Mouse (Mus musculus): ENCODE measurements around the gene Senp3.

The Senp3 gene

DNA sequence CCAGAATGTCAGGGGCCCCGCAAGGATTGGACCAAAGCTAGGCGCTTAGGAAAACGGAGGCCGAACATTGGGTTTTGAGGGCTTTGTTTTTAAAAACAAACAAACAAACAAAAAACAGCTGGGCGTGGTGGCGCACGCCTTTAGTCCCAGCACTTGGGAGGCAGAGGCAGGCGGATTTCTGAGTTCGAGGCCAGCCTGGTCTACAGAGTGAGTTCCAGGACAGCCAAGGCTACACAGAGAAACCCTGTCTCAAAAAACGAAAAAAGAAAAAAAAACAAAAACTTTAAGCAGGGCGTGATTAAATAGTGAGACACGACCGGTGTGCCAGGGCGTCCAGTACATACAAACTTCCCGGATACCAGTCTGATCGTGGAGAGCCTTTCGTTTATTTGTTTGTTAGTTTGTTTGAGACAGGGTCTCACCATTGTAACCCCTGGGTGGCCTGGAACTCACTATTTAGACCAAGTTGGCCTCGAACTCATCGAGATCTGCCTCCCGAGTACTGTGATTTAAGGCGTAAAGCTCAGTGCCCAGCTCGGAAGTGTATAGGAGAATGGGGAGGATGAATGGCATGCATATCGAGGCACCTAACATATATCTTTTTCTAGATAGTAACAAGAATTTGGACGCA, 440 bp upstream of the Senp3 start:
- DNase-seq (ENCODE audit: low read depth, low spot score), result no peak

- DNase-seq (ENCODE audit: low read depth, low spot score), result no peak
Measured at GRCm38 (mm10) chr11:69680136-69680855, 1.6 kb downstream of the Senp3 start.

DNA sequence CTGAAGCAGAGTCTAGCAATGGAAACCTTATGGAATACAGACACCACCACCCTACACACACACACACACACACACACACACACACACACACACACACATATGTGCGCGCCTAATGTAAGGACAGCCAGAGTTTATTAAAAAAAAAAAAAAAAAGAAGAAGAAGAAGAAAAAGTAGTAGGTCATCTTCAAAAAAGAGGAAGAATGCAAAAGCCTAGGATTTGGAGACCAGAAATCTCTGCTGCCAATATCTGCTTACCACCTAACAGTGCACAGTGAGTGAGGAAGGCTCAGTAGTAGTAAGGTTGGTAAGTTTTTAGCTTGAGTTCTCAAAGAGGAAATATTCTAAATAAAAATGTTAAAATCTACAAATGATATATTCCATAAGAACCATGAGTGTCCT, 2.7 kb downstream of the Senp3 start:
- DNase-seq (ENCODE audit: low read depth, low spot score), result no peak

GRCm38 (mm10) chr11:69672211-69672706, 9.6 kb downstream of the Senp3 start, which contains the start of gene Eif4a1:
Gene Eif4a1 (minus strand): TSS chr11:69672423.
- DNase-seq (ENCODE audit: low read depth, low spot score), result peak; percentile 99

DNA sequence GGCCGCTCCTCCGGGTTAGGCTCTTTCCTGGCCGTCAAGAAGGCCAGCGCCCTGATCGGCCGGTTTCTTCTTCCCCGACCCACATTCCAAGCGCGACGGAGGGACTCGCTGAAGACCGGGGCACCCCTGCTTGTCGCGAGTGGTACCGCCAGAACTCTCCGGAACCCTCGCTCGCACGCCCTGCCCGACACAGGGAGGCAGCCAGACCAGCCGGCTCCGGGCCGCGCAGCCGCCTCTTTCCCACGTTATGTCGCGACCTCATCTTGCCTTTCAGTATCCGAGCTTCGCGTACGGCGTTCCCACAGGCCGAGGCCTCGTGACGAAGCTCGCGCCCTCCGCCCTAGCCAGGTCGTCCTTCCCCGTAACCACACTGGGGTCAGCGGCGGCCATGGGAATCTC, 10.2 kb downstream of the Senp3 start:
- DNase-seq (ENCODE audit: low read depth, low spot score), result no peak

- DNase-seq (ENCODE audit: low read depth, low spot score), result peak; percentile 77
Measured at GRCm38 (mm10) chr11:69670786-69671725, 10.8 kb downstream of the Senp3 start.

GRCm38 (mm10) chr11:69666665-69667005, 15.2 kb downstream of the Senp3 start:
- DNase-seq (ENCODE audit: low read depth, low spot score), result no peak

- DNase-seq (ENCODE audit: low read depth, low spot score), result no peak
Measured at GRCm38 (mm10) chr11:69665961-69666664, 15.8 kb downstream of the Senp3 start, which contains the start of gene Cd68. Gene Cd68 (minus strand): TSS chr11:69666153.

DNA sequence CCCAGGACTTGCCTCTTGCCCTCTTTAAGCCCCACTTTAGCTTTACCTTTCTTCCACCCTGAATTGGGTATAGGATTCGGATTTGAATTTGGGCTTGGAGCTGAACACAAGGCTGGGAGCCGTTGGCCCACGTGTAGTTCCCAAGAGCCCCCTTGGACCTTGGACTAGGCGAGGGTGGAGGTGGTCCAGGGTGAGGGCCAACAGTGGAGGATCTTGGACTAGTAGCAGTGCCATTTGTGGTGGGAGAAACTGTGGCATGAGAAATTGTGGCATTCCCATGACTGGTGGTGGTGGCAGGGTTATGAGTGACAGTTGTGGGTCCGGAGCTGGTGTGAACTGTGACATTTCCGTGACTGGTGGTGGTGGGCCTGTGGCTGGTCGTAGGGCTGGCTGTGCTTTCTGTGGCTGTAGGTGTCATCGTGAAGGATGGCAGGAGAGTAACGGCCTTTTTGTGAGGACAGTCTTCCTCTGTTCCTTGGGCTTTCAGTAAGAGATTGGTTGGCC, 16.4 kb downstream of the Senp3 start:
- no peak for DNase-seq (ENCODE audit: low read depth, low spot score)

DNA sequence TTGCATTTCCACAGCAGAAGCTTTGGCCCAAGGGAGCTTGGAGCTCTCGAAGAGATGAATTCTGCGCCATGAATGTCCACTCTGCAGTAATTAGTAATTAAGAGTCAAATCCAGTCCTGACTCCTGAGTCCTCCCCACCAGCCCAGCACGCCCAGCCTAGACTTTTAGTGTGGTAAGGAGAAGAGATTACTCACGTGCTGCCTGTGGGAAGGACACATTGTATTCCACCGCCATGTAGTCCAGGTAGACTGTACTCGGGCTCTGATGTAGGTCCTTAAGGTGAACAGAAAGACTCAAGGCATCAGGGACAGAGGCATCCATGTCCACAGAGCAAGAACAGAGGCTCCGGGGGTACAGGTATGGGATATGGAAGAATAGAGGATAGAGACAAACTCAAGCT, 17.0 kb downstream of the Senp3 start:
- no peak for DNase-seq (ENCODE audit: low read depth, low spot score)

DNA sequence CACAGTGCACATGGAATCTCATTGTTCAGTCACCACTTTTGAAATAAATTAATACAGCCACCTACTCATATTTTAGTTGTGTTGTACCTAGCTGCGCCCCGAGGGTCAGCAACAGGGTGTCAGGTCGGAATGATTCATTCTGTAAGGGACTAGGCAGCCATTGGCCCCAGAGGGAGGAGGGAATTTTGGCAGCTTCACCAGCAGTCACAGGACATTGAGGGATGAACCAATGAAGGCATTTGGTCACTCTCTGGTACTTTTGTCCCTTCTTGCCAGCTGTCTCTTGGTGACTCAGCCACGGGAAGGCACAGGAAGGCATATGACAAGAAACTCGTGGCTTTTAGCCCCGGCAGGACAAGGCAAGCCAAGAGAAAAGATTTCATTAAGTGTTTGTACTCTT, 18.1 kb downstream of the Senp3 start:
- DNase-seq (ENCODE audit: low read depth, low spot score), result no peak

DNA sequence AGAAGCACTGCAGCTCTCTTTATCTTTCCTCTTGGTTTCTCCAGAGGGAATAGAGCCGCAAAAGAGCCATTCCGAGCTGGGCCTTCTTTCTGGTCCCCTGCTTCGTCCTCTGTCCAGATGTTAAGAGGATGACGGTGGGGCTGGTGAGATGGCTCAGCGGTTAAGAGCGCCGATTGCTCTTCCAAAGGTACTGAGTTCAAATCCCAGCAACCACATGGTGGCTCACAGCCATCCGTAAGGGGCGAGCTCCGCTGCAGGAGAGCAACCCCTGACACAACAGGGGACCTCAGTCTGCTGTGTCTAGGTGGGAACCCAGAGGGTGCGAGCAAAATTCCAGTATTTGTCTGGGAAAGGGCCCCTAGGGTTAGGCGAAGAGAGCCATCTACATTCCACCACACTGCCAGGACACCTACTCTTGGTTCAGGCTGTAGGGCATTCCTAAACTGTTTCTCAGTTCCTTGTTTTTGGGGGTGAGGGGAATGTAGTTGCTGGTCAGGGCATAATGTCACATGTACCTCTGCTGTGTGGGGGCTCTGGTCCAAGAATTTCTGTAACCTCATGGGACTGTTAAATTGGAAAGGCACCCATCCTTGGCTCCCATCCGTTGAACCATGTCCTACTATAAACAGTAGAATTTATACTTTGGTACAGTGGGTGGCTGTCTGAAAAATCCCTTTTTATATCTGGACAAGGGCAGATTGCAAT, 18.8 kb downstream of the Senp3 start:
- DNase-seq (ENCODE audit: low read depth, low spot score), result no peak

DNA sequence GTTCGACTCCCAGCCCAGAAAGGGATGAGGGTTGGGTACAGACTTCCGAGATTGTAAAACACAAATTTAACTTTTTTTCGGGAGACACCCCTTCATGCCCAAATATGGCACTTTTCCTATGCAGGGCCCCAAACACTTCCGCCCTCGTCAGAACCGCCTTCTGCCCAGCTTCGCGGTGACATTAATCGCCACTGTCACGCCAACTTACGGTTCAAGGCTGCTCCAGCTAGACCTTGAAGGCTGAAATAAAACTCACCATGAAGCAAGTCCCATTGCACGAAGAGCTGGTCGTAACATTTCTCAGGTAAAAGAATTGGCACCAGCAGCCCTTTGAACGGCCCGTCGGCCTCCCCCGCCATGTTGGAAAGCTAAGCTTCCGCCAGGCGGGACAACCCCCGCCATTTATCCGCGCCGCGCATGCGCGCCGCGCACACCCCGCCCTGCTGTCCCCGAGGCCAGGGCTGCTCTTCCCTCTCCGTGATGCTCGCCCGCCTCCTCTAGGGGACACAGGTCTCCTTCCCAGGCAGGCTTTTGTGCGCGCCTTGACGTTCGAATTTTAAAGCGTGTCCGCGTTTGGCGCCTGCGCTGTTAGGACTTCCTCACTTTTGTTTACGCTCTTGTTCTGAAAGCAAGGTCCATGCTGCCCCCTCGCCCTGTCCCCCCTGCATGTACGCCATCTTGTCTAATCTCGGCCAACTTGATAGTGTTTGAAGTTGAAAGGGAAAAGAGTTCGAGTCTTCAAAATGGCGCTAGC, 19.5 kb downstream of the Senp3 start, which contains the start of gene Mpdu1:
Gene Mpdu1 (minus strand): TSS at position 430 of the 754 bp plus-strand sequence.
- DNase-seq (ENCODE audit: low read depth, low spot score), result peak; percentile 90

DNA sequence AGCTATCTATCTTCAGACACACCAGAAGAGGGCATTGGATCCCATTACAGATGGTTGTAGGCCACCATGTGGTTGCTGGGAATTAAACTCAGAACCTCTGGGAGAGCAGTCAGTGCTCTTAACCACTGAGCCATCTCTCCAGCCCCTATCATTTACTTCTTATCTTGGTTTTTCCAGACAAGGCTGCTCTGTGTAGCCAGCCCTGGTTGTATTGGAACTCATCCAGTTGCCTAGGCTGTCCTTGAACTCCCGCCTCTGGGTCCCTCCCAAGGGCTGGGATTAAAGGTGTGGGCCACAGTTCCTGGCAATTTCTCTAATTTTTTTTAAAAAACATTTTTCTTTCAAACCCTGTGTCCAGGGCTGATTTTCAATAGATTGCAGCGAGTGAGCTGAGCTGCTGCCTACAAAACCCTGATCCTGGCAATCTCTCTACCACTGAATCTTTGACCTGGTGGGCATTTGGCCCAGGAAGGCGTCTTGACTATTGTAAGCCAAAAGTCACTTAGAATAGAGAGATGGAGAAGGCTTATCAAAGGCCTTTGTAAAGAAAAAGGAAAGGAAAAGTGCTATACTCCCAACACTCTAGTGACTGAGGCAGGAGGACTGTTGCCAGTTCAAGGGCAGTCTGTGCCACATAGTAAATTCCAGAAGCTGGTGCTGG, 20.5 kb downstream of the Senp3 start:
- no peak for DNase-seq (ENCODE audit: low read depth, low spot score)

DNA sequence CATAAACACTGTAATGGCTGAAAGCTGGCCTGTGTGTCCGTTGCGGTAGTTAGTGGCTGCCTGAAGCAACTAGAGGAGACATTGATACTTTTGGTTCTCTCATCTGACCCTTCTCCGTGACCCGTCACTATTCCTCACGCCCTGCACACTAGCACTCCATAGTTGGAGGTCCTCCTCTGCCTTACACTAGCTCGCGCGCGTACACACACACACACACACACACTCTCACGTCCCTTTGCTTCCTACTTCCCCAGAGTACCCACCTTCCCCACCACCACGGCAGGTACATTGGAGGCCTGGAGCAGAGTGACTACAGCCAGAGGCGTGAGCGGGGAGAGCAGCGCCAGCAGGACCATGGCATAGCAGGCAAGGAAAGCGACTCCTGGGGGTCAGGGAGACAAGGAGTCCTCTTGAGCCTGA, 24.4 kb downstream of the Senp3 start:
- no peak for DNase-seq (ENCODE audit: low read depth, low spot score)

DNA sequence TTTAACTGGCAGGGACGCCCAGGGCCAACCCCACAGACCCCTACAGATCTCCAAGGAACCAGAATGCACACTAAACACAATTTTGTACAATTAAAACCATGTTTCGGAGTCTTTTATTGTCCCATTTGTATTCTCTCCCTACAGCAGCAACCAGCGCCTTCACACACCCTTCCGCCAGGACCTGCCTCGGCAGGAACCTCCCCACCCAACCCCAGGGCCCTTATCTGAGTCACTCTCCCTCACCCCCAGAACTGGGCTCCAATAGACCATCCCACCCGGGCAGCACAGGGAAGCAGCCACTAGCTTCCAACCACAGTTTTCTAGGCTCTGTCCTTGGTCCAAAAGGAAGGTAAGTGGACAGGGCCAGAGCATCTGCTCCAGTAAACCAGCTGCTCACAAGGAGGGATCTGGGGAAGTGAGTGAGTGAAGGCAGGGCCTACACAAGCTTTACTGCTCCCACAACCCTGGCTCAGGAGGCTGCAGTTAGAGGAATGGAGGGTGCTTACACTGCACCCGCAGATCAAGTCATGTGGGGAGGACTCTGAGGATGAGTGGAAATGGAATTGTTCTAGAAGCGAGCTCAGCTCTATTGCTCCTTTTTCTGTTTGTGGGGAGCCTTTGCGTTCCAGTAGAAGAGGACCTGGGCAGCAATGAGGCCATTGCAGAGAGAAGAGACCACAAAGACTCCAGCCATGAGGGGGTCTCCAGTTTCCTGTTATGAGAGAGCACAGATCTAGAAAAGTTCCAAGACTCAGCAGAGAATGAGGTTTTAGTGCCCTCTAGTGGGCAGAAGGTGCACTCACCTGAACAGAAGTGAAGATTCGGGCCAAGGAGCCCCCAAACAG, 25.0 kb downstream of the Senp3 start:
- DNase-seq (ENCODE audit: low read depth, low spot score), result no peak

DNA sequence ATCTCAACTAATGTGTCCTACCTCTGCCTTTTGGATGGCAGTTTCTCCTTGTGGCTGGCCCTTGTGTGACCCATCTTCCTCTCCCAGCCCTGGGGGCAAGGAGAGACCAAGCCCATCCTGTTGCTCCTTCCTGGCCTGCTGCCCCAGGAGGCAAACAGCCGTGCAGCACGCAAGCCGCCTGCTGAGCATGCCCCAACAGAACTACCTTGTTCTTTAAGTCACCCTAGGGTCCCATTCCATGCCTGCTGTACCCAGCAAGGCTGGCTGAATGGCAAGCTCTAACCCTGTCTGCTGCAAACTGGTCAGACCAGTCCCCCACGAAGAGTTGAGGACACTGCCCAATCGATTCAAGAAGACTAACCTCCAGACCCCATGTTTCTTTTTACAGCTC, 25.8 kb downstream of the Senp3 start:
- DNase-seq (ENCODE audit: low read depth, low spot score), result no peak
